Mouse (Mus musculus): ENCODE data around the gene Cdkl3. TPM values are rescaled to one million over a fixed set of nuclear protein-coding genes. Genes with fewer than 3 reads are reported as not detected.

The Cdkl3 gene
- 17.4 and 17.5 TPM in 2 replicates for polyA plus RNA-seq (2016; fragmentation: Nextera tagmentation; extraction: Ambion mirVana)

- Histone ChIP-seq H3K4me3 (peak within 1 kb of the TSS; percentile 81), H3K4me2 (replicated peaks) (peak within 1 kb of the TSS; percentile 64), H3K9ac (peak within 1 kb of the TSS; percentile 85), H3K27me3 (no peaks in the 10 kb centered on the region), H3K9me3 (replicated peaks) (no peaks in the 10 kb centered on the region), H3K27ac (peak within 1 kb of the TSS; percentile 94), H3K36me3 (no peaks in the 10 kb centered on the region), H3K4me1 (peaks cover 18% of the 10 kb centered on the region)
- ATAC-seq (ENCODE audit: low FRiP score): peak; percentile 88
- WGBS: under 1% methylated on average over 50 of the region's 51 CpGs
These were observed at the start of gene Cdkl3 for GRCm38 (mm10) chr11:52003772-52004528. Gene Cdkl3, plus strand, starts transcription at chr11:52004221.

DNA sequence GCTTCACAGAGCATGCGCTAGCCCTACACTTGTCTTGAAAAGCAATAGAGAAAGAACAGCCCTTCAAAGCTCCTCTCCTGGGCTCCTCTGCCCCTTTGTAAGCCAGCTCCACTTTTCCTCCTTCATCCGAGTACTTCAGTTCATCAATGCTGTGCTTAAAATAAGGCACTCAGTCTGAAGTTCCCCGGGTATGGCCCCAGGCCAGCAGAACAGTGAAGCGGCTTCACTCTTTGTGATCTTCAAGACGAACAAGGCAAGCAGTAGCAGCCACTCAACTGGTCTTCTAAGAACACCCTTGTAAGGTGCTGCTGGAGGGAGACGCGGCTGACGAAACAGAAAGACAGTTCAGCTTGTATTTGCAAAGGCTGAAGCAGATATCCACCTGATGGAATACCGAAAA is 47.9 kb upstream of the Cdkl3 start:
- no peaks in the 10 kb centered on the region for H3K36me3 ChIP-seq
- H3K4me1 ChIP-seq: no peaks in the 10 kb centered on the region
- no peak overlapping the region for H3K4me2 ChIP-seq (replicated peaks)
- ATAC-seq (ENCODE audit: low FRiP score): no peak
- H3K9ac ChIP-seq: no peak overlapping the region
- 84% methylated on average over 9 of the region's 9 CpGs for WGBS
- no peak overlapping the region for H3K27ac ChIP-seq
- H3K9me3 ChIP-seq (replicated peaks): no peaks in the 10 kb centered on the region
- no peak overlapping the region for H3K4me3 ChIP-seq
- H3K27me3 ChIP-seq: no peaks in the 10 kb centered on the region

GRCm38 (mm10) chr11:51957760-51958159 is 46.3 kb upstream of the Cdkl3 start:
- Histone ChIP-seq H3K4me1 (no peaks in the 10 kb centered on the region), H3K4me2 (replicated peaks) (no peak overlapping the region), H3K36me3 (no peaks in the 10 kb centered on the region), H3K9me3 (replicated peaks) (no peaks in the 10 kb centered on the region), H3K4me3 (no peak overlapping the region), H3K9ac (no peak overlapping the region), H3K27ac (no peak overlapping the region), H3K27me3 (no peaks in the 10 kb centered on the region)
- no peak for ATAC-seq (ENCODE audit: low FRiP score)
- 93% methylated on average over 4 of the region's 4 CpGs for WGBS

- H3K27ac ChIP-seq: no peak overlapping the region
- WGBS: 79% methylated on average over 5 of the region's 5 CpGs
- ATAC-seq (ENCODE audit: low FRiP score): no peak
- no peak overlapping the region for H3K9ac ChIP-seq
- H3K27me3 ChIP-seq: no peaks in the 10 kb centered on the region
- no peaks in the 10 kb centered on the region for H3K9me3 ChIP-seq (replicated peaks)
- H3K4me3 ChIP-seq: no peak overlapping the region
- H3K4me1 ChIP-seq: no peaks in the 10 kb centered on the region
- H3K36me3 ChIP-seq: no peaks in the 10 kb centered on the region
- H3K4me2 ChIP-seq (replicated peaks): no peak overlapping the region
These were observed 44.5 kb upstream of the Cdkl3 start for GRCm38 (mm10) chr11:51959511-51959910.

DNA sequence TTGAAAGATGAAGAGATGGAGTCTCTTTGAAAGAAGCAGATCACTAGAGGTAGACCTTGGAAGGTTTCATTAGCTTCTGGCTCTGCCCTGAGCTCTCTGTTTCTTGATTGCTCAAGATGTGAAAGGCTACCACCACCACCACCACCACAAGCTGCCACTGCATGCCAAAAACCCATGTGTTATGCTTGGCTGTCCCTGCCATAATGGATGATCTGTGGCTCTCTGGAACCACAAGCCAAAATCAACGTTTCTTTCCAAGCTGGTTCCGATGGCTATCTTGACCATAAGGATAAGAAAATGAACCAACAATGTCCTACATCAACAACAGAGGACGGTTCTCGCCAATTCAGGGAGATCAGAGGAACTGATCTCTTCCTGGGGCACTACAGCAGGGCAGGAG is 44.0 kb upstream of the Cdkl3 start:
- H3K4me1 ChIP-seq: no peaks in the 10 kb centered on the region
- WGBS: 95% methylated on average over 4 of the region's 4 CpGs
- no peak overlapping the region for H3K4me2 ChIP-seq (replicated peaks)
- no peak overlapping the region for H3K4me3 ChIP-seq
- no peaks in the 10 kb centered on the region for H3K36me3 ChIP-seq
- no peaks in the 10 kb centered on the region for H3K27me3 ChIP-seq
- H3K9me3 ChIP-seq (replicated peaks): no peaks in the 10 kb centered on the region
- no peak overlapping the region for H3K27ac ChIP-seq
- H3K9ac ChIP-seq: no peak overlapping the region
- no peak for ATAC-seq (ENCODE audit: low FRiP score)

DNA sequence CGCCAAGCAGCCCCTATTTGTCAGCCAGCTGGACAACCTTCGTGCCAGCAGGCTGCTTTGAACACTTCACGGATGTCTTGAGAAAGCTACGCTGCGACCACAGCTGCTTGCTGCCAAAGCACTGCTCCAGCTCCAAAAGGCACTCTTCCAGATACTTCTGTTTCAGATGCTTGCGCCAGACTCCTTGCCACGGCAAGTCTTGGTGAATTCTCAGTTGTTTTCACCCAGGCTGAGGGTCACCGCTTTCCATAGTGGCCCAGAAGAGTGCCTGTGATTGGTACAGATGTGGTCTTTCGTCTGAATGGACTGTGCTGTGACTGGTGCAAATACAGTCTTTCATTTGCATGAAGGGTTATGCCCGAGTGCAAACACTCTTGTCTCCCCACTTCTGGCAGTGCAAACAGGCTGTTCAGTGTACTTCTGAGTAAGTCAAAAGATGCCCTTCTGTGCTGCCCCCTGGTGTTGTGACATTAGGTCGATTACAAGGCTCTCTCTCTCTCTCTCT is 43.0 kb upstream of the Cdkl3 start:
- WGBS: 76% methylated on average over 11 of the region's 11 CpGs
- Histone ChIP-seq H3K36me3 (no peaks in the 10 kb centered on the region), H3K9ac (no peak overlapping the region), H3K9me3 (replicated peaks) (no peaks in the 10 kb centered on the region), H3K4me2 (replicated peaks) (no peak overlapping the region), H3K27me3 (no peaks in the 10 kb centered on the region), H3K4me3 (no peak overlapping the region), H3K4me1 (no peaks in the 10 kb centered on the region), H3K27ac (no peak overlapping the region)
- no peak for ATAC-seq (ENCODE audit: low FRiP score)

DNA sequence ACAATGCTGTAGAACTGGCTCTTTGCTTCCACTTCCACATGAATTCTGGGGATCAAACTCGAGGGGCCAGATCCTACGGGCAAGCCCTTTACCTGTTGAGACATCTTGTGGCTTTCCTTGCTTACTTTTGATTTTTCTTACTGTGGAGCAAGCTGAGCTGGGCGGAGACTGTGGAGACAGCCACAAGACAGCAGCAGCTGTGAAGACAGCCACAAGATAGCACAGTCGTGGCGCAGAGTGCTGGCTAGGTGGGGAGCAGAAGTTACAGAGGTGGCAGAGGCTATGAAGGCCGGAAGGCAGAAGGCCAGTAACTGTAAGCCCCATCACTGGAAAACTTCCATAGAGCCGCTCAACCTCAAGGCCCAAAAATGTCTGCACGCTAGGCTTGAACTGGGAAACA is 42.3 kb upstream of the Cdkl3 start:
- no peak overlapping the region for H3K27ac ChIP-seq
- no peak for ATAC-seq (ENCODE audit: low FRiP score)
- H3K4me1 ChIP-seq: no peaks in the 10 kb centered on the region
- H3K4me3 ChIP-seq: no peak overlapping the region
- no peaks in the 10 kb centered on the region for H3K9me3 ChIP-seq (replicated peaks)
- no peak overlapping the region for H3K9ac ChIP-seq
- no peaks in the 10 kb centered on the region for H3K36me3 ChIP-seq
- 90% methylated on average over 8 of the region's 8 CpGs for WGBS
- no peak overlapping the region for H3K4me2 ChIP-seq (replicated peaks)
- H3K27me3 ChIP-seq: no peaks in the 10 kb centered on the region

GRCm38 (mm10) chr11:51962277-51962676 is 41.7 kb upstream of the Cdkl3 start:
- Histone ChIP-seq H3K4me3 (no peak overlapping the region), H3K9me3 (replicated peaks) (no peaks in the 10 kb centered on the region), H3K27me3 (no peaks in the 10 kb centered on the region), H3K27ac (no peak overlapping the region), H3K9ac (no peak overlapping the region), H3K4me2 (replicated peaks) (no peak overlapping the region), H3K36me3 (no peaks in the 10 kb centered on the region), H3K4me1 (no peaks in the 10 kb centered on the region)
- no peak for ATAC-seq (ENCODE audit: low FRiP score)
- 92% methylated on average over 7 of the region's 7 CpGs for WGBS

DNA sequence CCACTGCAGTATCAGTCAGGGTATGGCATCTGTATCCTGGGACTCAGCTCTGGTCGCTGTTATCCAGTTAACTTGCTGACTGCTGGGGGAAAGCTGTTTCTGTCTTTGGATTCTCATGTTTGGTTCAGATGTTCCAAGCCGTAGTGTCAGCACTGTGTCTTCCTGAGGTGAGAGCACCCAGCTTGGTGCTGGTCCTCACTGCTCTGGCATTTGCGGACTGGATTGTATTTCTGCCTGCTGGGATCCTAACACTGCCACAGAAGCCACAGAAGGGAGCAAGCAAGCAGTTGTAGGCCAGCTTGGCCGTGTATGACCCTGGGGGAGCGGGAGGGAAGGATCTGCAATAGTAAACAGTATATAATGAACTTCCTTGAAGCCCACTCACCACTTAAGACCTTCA is 37.4 kb upstream of the Cdkl3 start:
- Histone ChIP-seq H3K27ac (no peak overlapping the region), H3K9me3 (replicated peaks) (no peaks in the 10 kb centered on the region), H3K4me3 (no peak overlapping the region), H3K4me2 (replicated peaks) (no peak overlapping the region), H3K9ac (no peak overlapping the region), H3K36me3 (peaks cover 17% of the 10 kb centered on the region), H3K4me1 (peaks cover 10% of the 10 kb centered on the region), H3K27me3 (no peaks in the 10 kb centered on the region)
- 81% methylated on average over 5 of the region's 5 CpGs for WGBS
- no peak for ATAC-seq (ENCODE audit: low FRiP score)

- ATAC-seq (ENCODE audit: low FRiP score): peak; percentile 94
- H3K4me2 ChIP-seq (replicated peaks): peak within 1 kb of the TSS; percentile 94
- H3K4me1 ChIP-seq: peaks cover 10% of the 10 kb centered on the region
- H3K4me3 ChIP-seq: peak within 1 kb of the TSS; percentile 66
- no peaks in the 10 kb centered on the region for H3K27me3 ChIP-seq
- WGBS: 4% methylated on average over 63 of the region's 63 CpGs
- no peaks in the 10 kb centered on the region for H3K9me3 ChIP-seq (replicated peaks)
- H3K9ac ChIP-seq: peak within 1 kb of the TSS; percentile 83
- H3K36me3 ChIP-seq: peaks cover 27% of the 10 kb centered on the region
- H3K27ac ChIP-seq: peak within 1 kb of the TSS; percentile 65
These were observed 36.3 kb upstream of the Cdkl3 start, which contains the start of gene Cdkn2aipnl for GRCm38 (mm10) chr11:51967443-51968401. Gene Cdkn2aipnl, plus strand, starts transcription at chr11:51967661.

- Histone ChIP-seq H3K9me3 (replicated peaks) (no peaks in the 10 kb centered on the region), H3K9ac (no peak overlapping the region), H3K4me1 (peaks cover 10% of the 10 kb centered on the region), H3K27ac (no peak overlapping the region), H3K36me3 (peaks cover 38% of the 10 kb centered on the region), H3K4me2 (replicated peaks) (no peak overlapping the region), H3K27me3 (no peaks in the 10 kb centered on the region), H3K4me3 (no peak overlapping the region)
- no peak for ATAC-seq (ENCODE audit: low FRiP score)
- WGBS: 94% methylated on average over 9 of the region's 9 CpGs
These were observed 35.1 kb upstream of the Cdkl3 start for GRCm38 (mm10) chr11:51968896-51969295.

- no peak for ATAC-seq (ENCODE audit: low FRiP score)
- WGBS: 88% methylated on average over 2 of the region's 2 CpGs
These were observed 34.5 kb upstream of the Cdkl3 start for GRCm38 (mm10) chr11:51969511-51969910.

More at GRCm38 (mm10) chr11:51969511-51969910, 34.5 kb upstream of the Cdkl3 start:
- no peak overlapping the region for H3K27ac ChIP-seq
- H3K4me3 ChIP-seq: no peak overlapping the region
- peaks cover 10% of the 10 kb centered on the region for H3K4me1 ChIP-seq
- H3K9ac ChIP-seq: no peak overlapping the region
- no peak overlapping the region for H3K4me2 ChIP-seq (replicated peaks)
- H3K9me3 ChIP-seq (replicated peaks): no peaks in the 10 kb centered on the region
- H3K27me3 ChIP-seq: no peaks in the 10 kb centered on the region
- H3K36me3 ChIP-seq: peaks cover 43% of the 10 kb centered on the region

All from hindbrain, embryonic 12.5 days (tissue).